27 mouse cellular contexts compared by ENCODE assay signal in genomic region chr14:123587412-123587811, GRCm38 (mm10). TPM values are rescaled to one million over a fixed set of nuclear protein-coding genes. Genes with fewer than 3 reads are reported as not detected.
"Had no signal": no experiment of that assay in that cellular context is flagged by ENCODE, and none has a peak within 500 bp of the region (broad histone marks: within the 10 kb centered on the region; RNA-seq: fewer than 3 reads in every experiment).

No protein-coding gene starts in this region.

- DNase-seq: gastrocnemius, adult 2 months; gastrocnemius, postnatal 10 days; gastrocnemius, postnatal 36 days; heart, adult 11 months; heart, adult 2 months; heart, postnatal 14 days; heart, postnatal 36 days; kidney, adult 11 months; kidney, adult 2 months; kidney, adult 9 months; kidney, postnatal 25 days; kidney, postnatal 4 days; liver; liver, embryonic 13.5 days had no signal

- H3K4me3 ChIP-seq: gastrocnemius, adult 2 months; heart, adult 2 months; heart, embryonic 13.5 days; heart, embryonic 15.5 days; hindbrain, embryonic 13.5 days; hindbrain, embryonic 15.5 days; kidney, embryonic 15.5 days; layer of hippocampus, adult 2 months; left cerebral cortex, adult 2 months; limb, embryonic 10.5 days; limb, embryonic 12.5 days; liver, embryonic 13.5 days; liver, embryonic 15.5 days had no signal

- H3K27me3 ChIP-seq: heart, embryonic 13.5 days; heart, embryonic 15.5 days; hindbrain, embryonic 13.5 days; hindbrain, embryonic 15.5 days; kidney, embryonic 15.5 days; limb, embryonic 12.5 days; liver, embryonic 13.5 days; liver, embryonic 15.5 days had no signal

- H3K4me1 ChIP-seq: heart, embryonic 13.5 days; heart, embryonic 15.5 days; hindbrain, embryonic 13.5 days; hindbrain, embryonic 15.5 days; kidney, embryonic 15.5 days; limb, embryonic 10.5 days; limb, embryonic 12.5 days; liver, embryonic 13.5 days; liver, embryonic 15.5 days had no signal

- H3K27ac ChIP-seq: gastrocnemius, adult 2 months; heart, adult 2 months; heart, embryonic 13.5 days; heart, embryonic 15.5 days; hindbrain, embryonic 13.5 days; hindbrain, embryonic 15.5 days; hindbrain, postnatal 0 days; kidney, embryonic 15.5 days; kidney, postnatal 0 days; layer of hippocampus, adult 2 months; left cerebral cortex, adult 2 months; limb, embryonic 10.5 days; limb, embryonic 12.5 days; liver, embryonic 13.5 days; liver, embryonic 15.5 days had no signal

- H3K36me3 ChIP-seq: heart, embryonic 13.5 days; heart, embryonic 15.5 days; hindbrain, embryonic 13.5 days; hindbrain, embryonic 15.5 days; kidney, embryonic 15.5 days; limb, embryonic 10.5 days; limb, embryonic 12.5 days; liver, embryonic 13.5 days; liver, embryonic 15.5 days had no signal

RNA-seq across cellular contexts. Expression of gene Nalcn, which starts 39.5 kb away (rescaled TPM):
- total RNA-seq: hematopoietic stem cell, adult 5-6 weeks had no signal
- polyA plus RNA-seq: liver, embryonic 15.5 days had no signal
